In the genomic region with DNA sequence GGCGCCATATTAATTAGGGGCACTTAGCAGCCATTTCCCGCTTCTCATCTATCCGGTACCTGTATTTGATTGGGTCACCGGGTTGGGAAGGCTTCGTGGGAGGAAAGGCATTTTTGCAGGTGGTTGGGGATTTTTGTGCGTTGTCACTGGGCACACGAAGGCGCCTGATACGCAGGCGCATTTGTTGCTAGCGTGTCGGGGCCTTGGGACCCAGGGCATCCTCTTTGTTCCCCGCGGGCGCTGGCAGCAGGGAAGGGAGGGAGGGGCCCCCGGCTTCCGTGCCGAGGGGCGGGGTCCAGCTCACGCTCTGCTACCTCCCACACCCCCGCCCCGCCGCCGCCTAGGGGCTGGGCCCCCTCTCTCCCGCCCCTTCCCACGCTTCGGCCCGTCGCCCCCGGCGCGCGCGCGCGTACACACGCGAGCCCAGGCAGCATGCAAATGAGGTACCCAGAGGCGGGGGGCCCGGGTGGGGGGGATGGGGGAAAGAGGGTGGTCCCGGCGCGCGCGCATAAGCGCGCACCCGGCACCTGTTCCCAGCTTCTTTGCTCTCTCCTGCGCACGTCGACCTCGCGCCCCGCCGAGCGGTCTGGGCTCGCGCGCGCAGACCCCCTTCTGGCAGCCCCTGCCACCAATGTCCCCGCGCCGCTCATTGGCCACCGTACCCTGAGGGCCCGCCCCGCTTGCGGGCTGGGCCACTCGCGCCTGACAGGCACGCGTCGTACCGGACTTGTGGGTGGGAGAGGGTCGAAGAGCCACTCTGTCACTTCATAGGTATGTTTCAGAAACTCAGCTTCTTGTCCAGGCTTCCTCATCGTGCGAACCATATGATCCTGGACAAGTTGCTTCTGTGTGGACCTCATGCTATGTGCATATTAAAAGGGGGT, we compare ENCODE assay signal across 8 mouse cellular contexts. TPM values are rescaled to one million over a fixed set of nuclear protein-coding genes. Genes with fewer than 3 reads are reported as not detected.
DNase-seq lines count a peak whose midpoint lies in the region; ATAC-seq lines count a peak whose summit lies in the region.

A gene (plus strand): TSS at position 379 of the 884 bp plus-strand sequence.

- peak; percentile 89 to 91 for DNase-seq in adrenal gland, adult 18-20 months (ENCODE audit: low spot score in 2 of 2)
- peak; percentile 94 for DNase-seq in embryo, embryonic 10.5 days (ENCODE audit: low spot score)
- peak; percentile 94 for DNase-seq in gastrocnemius, postnatal 10 days
- peak; percentile 98 for DNase-seq in induced T-regulatory cell, adult 2 months (ENCODE audit: low read depth)
- peak; percentile 82 to 93 for DNase-seq in left cerebral cortex, adult 8-10 months (ENCODE audit: low spot score in 2 of 2)
- DNase-seq in right cerebral cortex, adult 2 months (ENCODE audit: low spot score in 2 of 2) = peak; percentile 85 to 93
- DNase-seq in urinary bladder, postnatal 10 days (ENCODE audit: low spot score) = peak; percentile 84

- peak; percentile 66 for ATAC-seq in megakaryocyte, adult 5-6 weeks (ENCODE audit: poor library complexity, severe bottlenecking)

RNA-seq across cellular contexts. Expression of the gene that starts here (rescaled TPM):
- not detected for total RNA-seq in adrenal gland, adult 18-20 months (2021)
- not detected for total RNA-seq in gastrocnemius, postnatal 10 days (2021)
- not detected for total RNA-seq in left cerebral cortex, adult 8-10 months (2022)
- total RNA-seq in megakaryocyte, adult 5-6 weeks (2015) = 0.30 TPM in 1 of 2 replicates, not detected in the other
- not detected in 2 replicates for total RNA-seq in megakaryocyte, adult 5-6 weeks (2017)

Comparison
In these comparisons a context has a peak if more than half of its experiments do, and no peak if none do; other contexts are left out.
1. Peak in every context shown above with its lines: DNase-seq and ATAC-seq.
2. Peak in DNase-seq in adrenal gland, adult 18-20 months; RNA of the gene not detected or under 1 TPM.
3. Peak in DNase-seq in gastrocnemius, postnatal 10 days; RNA of the gene not detected or under 1 TPM.
4. Peak in DNase-seq in left cerebral cortex, adult 8-10 months; RNA of the gene not detected or under 1 TPM.
5. Peak in ATAC-seq in megakaryocyte, adult 5-6 weeks; RNA of the gene not detected or under 1 TPM.